Mouse (Mus musculus): ENCODE data around the gene Tubb2b. TPM values are rescaled to one million over a fixed set of nuclear protein-coding genes. Genes with fewer than 3 reads are reported as not detected.

Tubb2b gene
- total RNA-seq, 4 experiments from 2014 or later, result 0.63 to 1.8 (median 1.3) TPM

Other genes with a start within 250 kb of the Tubb2b start
- under 1 TPM in 3 of 4 experiments, not detected in 1; 0.36 to 0.56 (median 0.53) TPM for gene Serpinb6c, start 224.8 kb downstream of the Tubb2b start, total RNA-seq (2022)
- 10 to 100 TPM; 14.0 to 16.6 (median 15.0) TPM for gene Nqo2, start 165.8 kb downstream of the Tubb2b start, total RNA-seq (2022)
- gene Ripk1, start 128.1 kb downstream of the Tubb2b start, total RNA-seq (2022), result 1 to 10 TPM; 2.3 to 3.6 (median 3.0) TPM
- 100 to 1,000 TPM; 146 to 334 (median 250) TPM for gene Serpinb6a, start 127.7 kb downstream of the Tubb2b start, total RNA-seq (2022)
- 10 to 100 TPM; 25.7 to 38.7 (median 28.8) TPM for gene Bphl, start 92.9 kb downstream of the Tubb2b start, total RNA-seq (2022)
- 1 to 10 TPM; 3.9 to 8.6 (median 5.4) TPM for gene Tubb2a, start 52.5 kb downstream of the Tubb2b start, total RNA-seq (2022)
- 10 to 100 TPM; 13.9 to 19.7 (median 16.9) TPM for gene Psmg4, start 32.5 kb upstream of the Tubb2b start, total RNA-seq (2022)
- gene Slc22a23, start 214.7 kb upstream of the Tubb2b start, total RNA-seq (2022), result 10 to 100 TPM in 2 of 4 experiments, 1 to 10 TPM in 2; 6.1 to 12.3 (median 8.7) TPM